Mouse (Mus musculus) G1E (cell line): ENCODE data around the gene Fam149b. TPM values are rescaled to one million over a fixed set of nuclear protein-coding genes. Genes with fewer than 3 reads are reported as not detected.

Source experiments
- ATAC-seq: 2 replicates; pipeline ENCODE4 v1.8.0; 2016; ENCODE audit warnings: mild to moderate bottlenecking; ENCODE audit not compliant: insufficient number of reproducible peaks, poor library complexity, low FRiP score, severe bottlenecking; ENCODE audit errors: extremely low read depth
- DNase-seq: peaks from one replicate; pipeline ENCODE4 v3.0.0; 2012; ENCODE audit warnings: low spot score
- H3K27me3 ChIP-seq: 2 replicates; pipeline ENCODE4 v1.6.1; 2012; ENCODE audit warnings: mild to moderate bottlenecking, low read length, inconsistent platforms; ENCODE audit not compliant: insufficient read depth
- H3K36me3 ChIP-seq: replicated peaks from 2 replicates; pipeline ENCODE3; 2012; ENCODE audit warnings: mild to moderate bottlenecking, inconsistent platforms
- H3K4me1 ChIP-seq: 2 replicates; pipeline ENCODE4 v1.6.1; 2012; ENCODE audit warnings: low read depth, low read length, inconsistent platforms, mixed read lengths; ENCODE audit not compliant: insufficient read depth
- H3K4me3 ChIP-seq: 2 replicates; pipeline ENCODE4 v1.5.1; 2012; ENCODE audit warnings: low read depth, mild to moderate bottlenecking, inconsistent platforms, low read length, moderate library complexity, mixed read lengths
- H3K9me3 ChIP-seq: replicated peaks from 2 replicates; pipeline ENCODE4 v1.6.1; 2012; ENCODE audit warnings: inconsistent platforms
- CTCF ChIP-seq: IDR thresholded peaks from 2 replicates; pipeline ENCODE4 v1.5.1; 2012; ENCODE audit warnings: low read depth, low read length, inconsistent platforms, mixed read lengths
- GATA1 ChIP-seq: IDR thresholded peaks from 2 replicates; pipeline ENCODE4 v1.6.1; 2012; ENCODE audit warnings: borderline replicate concordance, low read length, inconsistent platforms, mixed read lengths
- GATA2 ChIP-seq: IDR thresholded peaks from 2 replicates; pipeline ENCODE4 v1.6.1; 2012; ENCODE audit warnings: low read depth, low read length, inconsistent platforms, borderline replicate concordance
- POLR2AphosphoS5 ChIP-seq: IDR thresholded peaks from 2 replicates; pipeline ENCODE4 v1.6.1; 2012; ENCODE audit warnings: low read depth, low read length, inconsistent platforms; ENCODE audit not compliant: insufficient replicate concordance
- TAL1 ChIP-seq: conservative IDR thresholded peaks from 2 replicates; pipeline ENCODE4 v1.6.1; 2012; ENCODE audit warnings: low read depth, low read length, inconsistent platforms, mixed read lengths
- polyA plus RNA-seq: library from polyadenylated mRNA; stranded (reverse); fragments of >175 nt; gene quantifications from 2 replicates; pipeline ENCODE4 v1.2.3, GENCODE M21; 2012
- total RNA-seq, 2 experiments: library from RNA; stranded (forward) in 1 of 2; stranded (reverse) in 1 of 2; fragments of 200-1000 nt in 1 of 2; fragments of >200 nt in 1 of 2; fragmentation: Nextera tagmentation in 1 of 2; gene quantifications; 2 replicates each; pipeline ENCODE4 v1.2.3; 2014 to 2017

Gene Fam149b
- total and polyA plus RNA-seq, 3 experiments = 12.2 to 38.5 (median 29.9) TPM

GRCm38 (mm10) chr14:20370798-20371197, 22.8 kb downstream of the Fam149b start:
- no peak for ATAC-seq
- Histone ChIP-seq H3K9me3 (no peaks in the 10 kb centered on the region), H3K4me1 (peaks cover 6% of the 10 kb centered on the region; the same call in 1 of the 2 replicates), H3K4me3 (no peak overlapping the region), H3K27me3 (no peaks in the 10 kb centered on the region), H3K36me3 (peaks cover 64% of the 10 kb centered on the region)
- no peak for DNase-seq
- TF ChIP-seq TAL1 = no peak
- no peak for TF ChIP-seq CTCF
- TF ChIP-seq GATA1 = no peak
- no peak for TF ChIP-seq POLR2AphosphoS5
- TF ChIP-seq GATA2 = no peak

- Histone ChIP-seq H3K9me3 (no peaks in the 10 kb centered on the region), H3K36me3 (peaks cover 65% of the 10 kb centered on the region)
- no peak for ATAC-seq
Measured at GRCm38 (mm10) chr14:20371854-20372253, 23.9 kb downstream of the Fam149b start.

GRCm38 (mm10) chr14:20377112-20377521, 29.2 kb downstream of the Fam149b start:
- no peak overlapping the region for H3K4me3 ChIP-seq
- TF ChIP-seq GATA1 (no peak), GATA2 (no peak), POLR2AphosphoS5 (no peak), TAL1 (no peak), CTCF (no peak)
- ATAC-seq (no peak), DNase-seq (no peak)
- peaks cover 15% of the 10 kb centered on the region; the same call in 1 of the 2 replicates for H3K4me1 ChIP-seq
- H3K36me3 ChIP-seq = peaks cover 82% of the 10 kb centered on the region
- H3K9me3 ChIP-seq = no peaks in the 10 kb centered on the region
- H3K27me3 ChIP-seq = no peaks in the 10 kb centered on the region

More at GRCm38 (mm10) chr14:20371854-20372253, 23.9 kb downstream of the Fam149b start:
- H3K27me3 ChIP-seq = no peaks in the 10 kb centered on the region
- no peak for DNase-seq
- TF ChIP-seq POLR2AphosphoS5 (no peak), GATA1 (no peak)
- H3K4me1 ChIP-seq = peaks cover 6% of the 10 kb centered on the region; the same call in 1 of the 2 replicates
- H3K4me3 ChIP-seq = no peak overlapping the region

GRCm38 (mm10) chr14:20378313-20379061, 30.5 kb downstream of the Fam149b start:
- ATAC-seq = peak; percentile 28; the same call in 1 of the 2 replicates
- no peaks in the 10 kb centered on the region for H3K27me3 ChIP-seq
- TF ChIP-seq POLR2AphosphoS5 = no peak
- no peak for TF ChIP-seq GATA2
- 0 out of 2 replicates have a peak, but pooled peaks have one; percentile 25 for TF ChIP-seq CTCF
- peaks cover 15% of the 10 kb centered on the region; the same call in 1 of the 2 replicates for H3K4me1 ChIP-seq
- H3K36me3 ChIP-seq = peaks cover 85% of the 10 kb centered on the region
- H3K9me3 ChIP-seq = no peaks in the 10 kb centered on the region
- peak; percentile 29 for DNase-seq
- H3K4me3 ChIP-seq = no peak overlapping the region

GRCm38 (mm10) chr14:20379087-20379640, 31.2 kb downstream of the Fam149b start:
- DNase-seq (no peak), ATAC-seq (no peak)
- no peaks in the 10 kb centered on the region for H3K9me3 ChIP-seq
- peaks cover 15% of the 10 kb centered on the region; the same call in 1 of the 2 replicates for H3K4me1 ChIP-seq
- no peaks in the 10 kb centered on the region for H3K27me3 ChIP-seq
- peaks cover 86% of the 10 kb centered on the region for H3K36me3 ChIP-seq
- no peak for TF ChIP-seq TAL1
- TF ChIP-seq CTCF = no peak
- TF ChIP-seq GATA1 = no peak
- TF ChIP-seq GATA2 = no peak
- no peak for TF ChIP-seq POLR2AphosphoS5
- no peak overlapping the region for H3K4me3 ChIP-seq

- Histone ChIP-seq H3K36me3 (peaks cover 88% of the 10 kb centered on the region), H3K9me3 (no peaks in the 10 kb centered on the region), H3K4me3 (no peak overlapping the region), H3K4me1 (peaks cover 15% of the 10 kb centered on the region; the same call in 1 of the 2 replicates), H3K27me3 (no peaks in the 10 kb centered on the region)
- DNase-seq (no peak), ATAC-seq (no peak)
- TF ChIP-seq CTCF (no peak), TAL1 (no peak)
Measured at GRCm38 (mm10) chr14:20379753-20380430, 31.9 kb downstream of the Fam149b start.
